Mouse (Mus musculus): ENCODE measurements around the gene Gtf2i.

Gene Gtf2i

DNA sequence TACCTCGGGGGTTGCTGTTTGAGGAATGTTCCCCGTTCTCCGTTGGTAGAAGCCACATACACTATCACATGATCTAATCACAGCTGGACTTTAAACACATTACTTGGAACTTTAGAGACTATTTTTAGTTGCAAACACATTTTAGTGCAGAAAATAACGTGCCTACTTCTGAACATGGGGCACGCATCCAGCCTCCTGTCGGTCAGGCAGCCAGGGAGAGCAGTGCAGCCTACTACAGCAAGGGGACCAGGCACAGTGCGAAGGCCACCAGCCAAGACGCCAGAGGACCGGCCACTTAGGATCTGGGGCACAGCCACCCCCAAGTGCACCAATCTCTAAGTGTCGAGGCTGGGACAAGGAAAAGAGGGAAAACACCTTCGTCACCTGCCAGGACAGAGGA, 39.5 kb downstream of the Gtf2i start:
- DNase-seq, result no peak

DNA sequence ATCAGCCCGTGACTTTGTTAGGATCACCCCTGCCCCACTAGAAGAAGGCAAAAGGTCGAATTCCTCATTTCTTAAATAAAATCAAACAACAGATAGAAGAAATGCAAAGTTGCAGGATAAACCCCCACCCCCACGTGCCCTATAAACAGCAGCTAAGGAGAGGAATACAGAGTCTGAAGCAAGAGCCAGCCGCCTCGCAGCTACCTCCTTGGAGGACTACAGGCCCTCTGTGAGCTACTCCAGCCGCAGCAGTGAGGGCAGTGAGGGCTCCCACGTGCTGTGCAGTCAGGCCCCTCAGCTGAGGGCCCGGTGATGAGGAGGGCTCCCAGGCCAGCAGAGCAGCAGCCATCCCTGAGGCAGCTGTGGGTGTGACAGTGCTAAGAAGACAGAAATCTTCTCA, 40.8 kb downstream of the Gtf2i start:
- no peak for DNase-seq

DNA sequence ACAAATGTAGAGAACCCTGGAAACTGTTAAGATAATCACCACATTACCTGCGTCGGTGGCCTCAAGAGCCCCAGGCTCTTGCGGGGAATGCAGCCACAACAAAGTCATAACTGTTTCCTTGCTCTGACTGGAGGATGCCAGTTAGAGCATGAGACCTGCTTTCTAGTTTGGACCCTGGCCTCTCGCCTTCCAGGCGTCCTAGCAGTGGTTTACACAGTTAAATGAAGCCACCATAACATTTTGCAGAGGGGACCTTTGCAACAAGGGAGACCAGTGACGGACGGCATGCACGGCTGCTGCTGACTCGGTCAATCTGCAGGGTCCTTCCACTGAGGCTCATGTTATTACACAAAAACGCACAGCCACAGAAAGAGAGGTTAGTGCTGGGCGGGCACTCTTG, 41.8 kb downstream of the Gtf2i start:
- DNase-seq, result no peak

DNA sequence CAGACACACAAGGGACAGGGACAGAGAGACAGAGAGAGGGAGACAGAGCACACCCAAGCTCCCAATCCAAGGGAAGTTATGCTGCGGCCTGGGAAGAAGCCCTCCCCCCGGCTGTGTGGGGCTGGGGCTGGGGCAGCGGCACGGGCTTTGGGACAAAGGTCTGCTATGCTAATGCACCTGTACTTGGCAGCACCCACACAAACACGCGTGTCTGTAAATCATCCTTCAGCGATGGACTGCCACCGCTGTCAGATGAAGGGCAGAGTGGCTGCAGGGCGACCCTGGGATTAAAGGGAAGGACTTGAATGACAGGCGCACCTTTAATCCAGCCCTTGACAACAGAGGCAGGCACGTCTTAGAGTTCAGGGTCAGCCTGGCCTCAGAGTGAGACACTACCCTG, 43.1 kb downstream of the Gtf2i start:
- DNase-seq, result no peak

DNA sequence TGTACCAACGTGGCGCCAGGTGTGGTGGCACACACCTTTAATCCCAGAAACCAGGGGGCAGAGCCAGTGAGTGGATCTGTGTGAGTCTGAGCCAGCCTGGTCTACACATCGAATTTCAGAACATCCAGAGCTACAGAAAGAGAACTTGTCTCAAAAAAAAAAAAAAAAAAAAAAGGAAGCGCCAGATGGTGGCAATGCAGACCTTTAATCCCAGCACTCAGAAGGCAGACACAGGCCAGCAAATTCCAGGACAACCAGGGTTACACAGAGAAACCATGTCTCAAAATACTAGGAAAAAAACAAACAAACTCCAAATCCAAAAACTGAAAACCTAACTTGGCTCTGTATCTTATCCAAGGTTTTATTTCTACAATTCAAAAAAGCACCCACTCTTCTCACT, 44.0 kb downstream of the Gtf2i start:
- DNase-seq, result no peak

DNA sequence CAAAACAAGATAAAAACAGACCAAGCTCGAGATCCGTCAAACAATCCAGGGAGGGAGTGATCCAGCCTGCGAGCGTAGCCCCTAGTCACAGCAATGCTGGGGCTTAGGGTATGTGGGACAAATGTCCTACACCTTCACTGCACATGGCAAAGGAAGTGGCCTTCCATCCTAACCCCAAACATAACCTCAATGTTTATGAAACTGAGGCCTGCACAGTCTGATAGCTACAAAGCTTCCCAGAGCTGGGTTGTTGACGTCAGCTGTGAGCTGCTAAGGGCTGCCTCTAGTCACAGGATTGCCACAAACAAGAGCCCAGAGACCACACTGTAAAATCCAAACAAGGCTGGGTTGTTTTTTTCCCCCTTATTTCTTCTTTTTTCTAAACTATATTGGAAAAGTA, 44.8 kb downstream of the Gtf2i start:
- no peak for DNase-seq

DNA sequence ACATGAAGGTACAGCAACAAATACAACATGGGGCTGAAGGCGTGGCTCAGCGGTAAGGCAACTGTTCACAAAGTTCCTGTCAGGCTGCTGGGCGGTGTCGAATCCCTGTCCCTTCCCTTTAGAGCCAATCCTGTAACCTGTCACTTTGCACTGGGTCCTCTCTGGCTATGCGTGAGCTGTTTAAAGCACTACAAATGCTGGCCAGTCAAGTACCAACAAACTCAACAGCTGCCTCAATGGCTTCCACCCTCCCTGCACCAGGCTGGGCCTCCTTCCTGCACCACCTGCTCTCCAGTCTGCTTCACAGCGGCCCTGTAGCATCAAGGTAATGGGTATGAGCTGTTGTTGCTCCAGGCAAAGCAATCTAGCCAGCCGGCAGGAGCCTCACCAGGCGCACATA, 45.8 kb downstream of the Gtf2i start:
- DNase-seq, result no peak

DNA sequence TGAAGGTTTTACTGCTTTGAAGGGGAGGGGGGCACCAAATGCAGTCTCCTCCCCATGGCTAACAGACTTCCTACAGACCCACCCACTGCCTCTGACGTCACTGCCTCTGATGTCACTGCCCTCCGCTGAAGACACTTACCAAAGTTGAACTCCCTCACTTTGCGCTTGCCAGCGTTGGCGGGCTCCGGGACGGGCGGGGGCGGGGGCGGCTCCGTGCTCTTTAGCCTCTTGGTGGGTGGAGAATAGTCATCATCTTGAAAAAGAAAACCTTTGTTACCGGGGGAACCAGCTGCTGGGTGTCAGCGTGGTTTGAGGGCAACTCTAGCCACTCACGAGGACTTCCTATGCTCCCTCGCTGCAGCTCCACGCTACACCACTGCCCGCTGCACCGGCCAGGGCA, 48.2 kb downstream of the Gtf2i start:
- DNase-seq, result peak; percentile 38

DNA sequence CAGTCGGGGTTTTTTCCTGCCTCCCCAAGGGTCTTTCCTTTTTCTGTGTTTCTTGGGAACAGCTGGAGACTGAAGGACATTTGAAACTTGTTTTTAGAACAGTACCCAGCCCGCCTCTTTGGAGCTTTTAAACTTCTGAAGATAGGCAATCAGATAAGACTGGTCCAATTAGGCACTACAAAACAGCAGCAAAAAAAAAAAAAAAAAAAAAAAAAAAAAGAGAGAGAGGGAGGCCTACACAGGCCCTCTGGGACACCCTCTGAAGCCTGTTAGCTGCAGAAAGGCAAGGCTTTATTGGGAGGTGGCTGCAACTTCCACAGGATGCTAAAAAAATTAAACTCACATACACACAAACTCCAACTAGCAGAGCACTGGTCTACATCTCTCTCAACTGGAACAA, 48.7 kb downstream of the Gtf2i start:
- DNase-seq, result no peak

DNA sequence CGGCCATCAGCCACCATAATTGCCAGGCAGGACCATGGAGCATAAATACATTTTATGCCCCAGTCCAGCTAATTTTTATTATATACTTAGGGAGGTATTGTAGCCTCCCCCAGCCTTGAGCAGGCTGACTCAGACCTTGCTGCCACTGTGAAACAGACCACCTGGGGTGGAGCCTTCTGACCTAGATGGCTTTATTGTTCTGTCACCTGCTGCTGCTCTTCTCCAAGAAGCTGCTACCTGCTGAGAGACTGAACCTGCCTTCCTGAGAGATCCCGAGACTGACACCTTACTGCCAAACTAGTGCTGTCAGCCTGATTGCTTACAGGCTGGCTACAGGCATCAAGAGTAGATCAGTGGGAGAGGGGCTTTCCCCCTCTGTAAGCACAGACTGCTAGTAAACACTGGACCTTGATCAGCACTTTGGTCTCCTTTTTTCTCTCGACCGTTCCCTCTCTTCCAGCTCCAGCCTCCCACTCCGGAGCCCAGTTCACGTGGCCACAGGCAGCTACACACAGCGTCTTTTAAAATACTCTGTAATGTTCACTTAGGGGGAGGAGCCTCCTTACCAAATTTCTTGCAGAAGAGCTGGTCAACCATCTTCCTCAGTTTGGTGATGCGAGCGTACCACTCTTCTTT, 54.4 kb downstream of the Gtf2i start:
- no peak for DNase-seq

DNA sequence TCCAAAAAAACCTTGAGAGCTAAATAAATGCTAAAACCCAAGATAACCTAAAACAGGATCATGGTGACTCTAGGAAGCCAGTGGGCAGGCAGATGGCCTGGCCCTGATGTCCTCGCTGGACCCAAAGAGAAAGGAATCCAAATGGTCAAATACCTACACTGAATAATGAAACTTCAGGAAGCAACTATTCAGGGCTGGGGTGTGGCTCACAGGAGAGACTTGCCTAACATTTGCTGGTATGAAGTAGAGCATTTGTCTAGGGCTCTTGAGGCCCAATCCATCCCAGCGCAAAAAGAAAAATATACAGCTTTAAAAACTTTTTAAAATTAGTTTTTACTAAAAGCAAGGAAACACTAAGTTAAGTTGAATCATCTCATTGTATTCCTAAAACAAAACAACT, 55.6 kb downstream of the Gtf2i start:
- no peak for DNase-seq

DNA sequence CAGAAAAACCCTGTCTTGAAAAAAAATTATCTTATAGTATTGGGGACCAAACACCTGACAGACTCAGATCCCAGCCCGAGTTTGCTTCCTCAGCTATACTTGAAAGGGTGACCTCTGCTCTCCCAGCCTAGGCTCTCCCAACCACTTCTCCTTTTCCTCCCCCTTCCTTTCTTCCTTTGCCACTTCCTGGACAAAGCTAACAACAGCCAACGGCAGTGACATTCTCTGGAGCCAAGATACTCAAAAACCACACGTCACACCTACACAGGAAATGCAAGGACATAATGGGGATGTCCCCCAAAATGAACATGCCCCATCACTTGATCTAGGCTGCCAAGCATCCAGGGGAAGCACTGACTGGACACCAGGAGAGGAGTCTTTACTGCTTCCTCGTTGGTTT, 56.2 kb downstream of the Gtf2i start:
- no peak for DNase-seq

DNA sequence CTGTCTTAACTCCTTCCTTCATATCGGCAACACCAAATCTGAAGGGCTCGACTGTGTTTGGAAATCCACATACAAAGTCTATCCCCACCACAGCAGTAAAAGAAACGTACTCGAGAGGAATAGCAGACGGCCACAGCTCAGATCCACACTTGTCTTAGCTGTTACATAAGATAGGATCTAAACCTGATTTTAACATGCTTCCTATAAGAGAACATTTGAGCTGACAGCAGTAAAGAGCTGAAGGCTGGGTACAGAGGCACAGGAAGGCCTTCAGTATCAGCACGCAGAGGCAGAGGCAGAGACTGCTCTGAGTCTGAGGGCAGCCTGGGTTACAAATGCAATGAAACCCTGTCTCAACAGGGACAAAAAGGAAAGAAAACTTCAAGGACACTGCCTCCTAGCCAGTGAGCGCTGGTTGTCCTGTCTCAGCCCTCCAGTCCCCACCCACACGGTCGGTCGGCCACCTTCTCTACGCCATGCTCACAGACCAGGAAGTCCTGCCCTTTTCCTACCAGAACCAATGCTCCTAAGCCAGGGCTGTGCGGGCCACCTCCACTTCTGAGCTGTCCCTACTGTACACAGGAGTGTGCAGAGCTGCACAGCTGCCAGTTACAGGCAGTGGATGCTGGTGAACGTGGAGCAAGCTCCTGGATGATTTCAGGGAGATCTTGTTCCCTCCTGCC, 57.1 kb downstream of the Gtf2i start:
- no peak for DNase-seq

DNA sequence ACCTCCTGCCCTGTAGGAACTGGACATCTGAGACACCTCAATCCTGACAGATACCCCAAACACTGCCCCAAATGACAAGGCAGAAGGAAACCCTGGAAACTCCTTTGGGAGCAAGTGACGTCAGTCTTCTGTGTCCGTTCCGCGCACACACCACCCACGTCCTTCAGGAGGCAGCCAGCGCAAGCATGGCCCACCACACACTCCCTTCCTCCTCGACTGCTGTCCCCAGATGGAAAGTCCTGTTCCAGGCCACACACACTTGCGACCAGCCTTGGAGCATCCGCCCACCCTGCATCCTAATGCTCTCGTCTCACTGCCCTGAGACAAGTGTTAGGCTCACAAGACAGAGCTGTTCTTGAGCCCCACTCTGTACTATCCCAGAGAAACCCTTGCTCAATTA, 59.3 kb downstream of the Gtf2i start:
- DNase-seq, result peak; percentile 76

DNA sequence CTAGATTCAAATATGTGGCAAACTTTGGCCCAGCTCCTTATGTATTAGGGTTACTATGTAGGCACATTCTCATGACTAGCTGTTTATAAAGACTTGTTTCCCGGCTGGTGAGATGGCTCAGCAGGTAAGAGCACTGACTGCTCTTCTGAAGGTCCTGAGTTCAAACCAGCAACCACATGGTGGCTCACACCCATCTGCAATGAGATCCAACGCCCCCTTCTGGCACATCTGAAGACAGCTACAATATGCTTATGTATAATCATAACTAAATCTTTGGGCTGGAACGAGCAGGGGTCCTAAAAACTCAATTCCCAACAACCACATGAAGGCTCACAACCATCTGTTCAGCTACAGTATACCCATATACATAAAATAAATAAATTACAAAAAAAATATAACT, 60.8 kb downstream of the Gtf2i start:
- DNase-seq, result no peak

DNA sequence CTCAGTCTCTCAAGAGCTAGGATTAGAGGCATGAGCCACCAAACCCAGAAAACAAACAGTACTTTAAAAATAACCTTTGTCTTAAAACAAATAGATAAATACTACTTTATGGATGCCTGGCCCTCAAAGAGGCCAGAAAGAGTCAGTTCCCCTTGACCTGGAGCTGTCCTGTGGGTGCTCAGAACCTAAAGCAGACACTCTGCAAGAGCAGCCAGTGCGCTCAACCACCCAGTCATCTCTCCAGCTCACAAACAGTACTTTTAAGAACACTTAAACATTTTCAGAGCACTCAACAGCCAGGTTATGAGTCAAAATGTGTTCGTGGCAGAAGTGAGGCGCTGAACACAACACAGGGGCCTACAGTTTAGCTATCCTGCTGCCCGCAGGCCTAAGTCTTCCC, 63.5 kb downstream of the Gtf2i start:
- DNase-seq, result no peak

DNA sequence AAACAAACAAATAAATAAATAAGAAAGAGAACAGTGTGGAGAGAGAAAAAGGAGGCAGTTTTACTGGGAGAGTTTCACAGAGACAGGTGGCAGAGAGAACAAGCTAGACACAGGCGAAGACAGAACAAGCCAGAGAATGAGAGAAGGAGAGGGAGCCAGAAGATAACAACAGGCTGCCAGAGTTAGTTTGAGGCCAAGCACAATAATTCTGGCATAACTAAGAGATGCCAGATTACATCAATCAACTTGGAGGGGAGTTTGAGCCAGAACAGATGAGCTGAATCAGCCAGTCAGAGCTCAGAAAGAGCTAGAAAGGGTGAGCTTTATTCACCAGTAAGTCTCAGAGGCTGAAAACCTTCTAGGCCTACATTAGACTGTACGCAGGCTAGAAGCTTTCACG, 64.0 kb downstream of the Gtf2i start:
- DNase-seq, result no peak

DNA sequence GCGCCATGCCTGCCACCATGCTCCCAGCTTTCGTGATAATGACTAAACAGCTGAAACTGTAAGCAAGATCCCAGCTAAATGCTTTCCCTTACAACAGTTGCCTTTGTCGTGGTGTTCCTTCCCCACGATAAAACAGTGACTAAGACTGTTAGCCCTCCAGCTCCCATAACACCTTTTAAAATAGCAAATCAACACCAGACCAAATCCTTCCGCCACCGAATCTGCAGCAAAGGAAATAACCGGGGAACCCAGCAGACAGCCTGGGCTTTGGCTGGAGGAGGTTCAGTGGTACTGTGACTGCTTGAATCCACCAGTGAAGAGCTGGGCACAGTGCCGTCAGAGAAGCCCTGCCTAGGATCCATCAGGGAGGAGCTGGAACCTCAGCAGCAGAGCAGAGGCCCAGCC, 65.3 kb downstream of the Gtf2i start:
- DNase-seq, result peak; percentile 67

DNA sequence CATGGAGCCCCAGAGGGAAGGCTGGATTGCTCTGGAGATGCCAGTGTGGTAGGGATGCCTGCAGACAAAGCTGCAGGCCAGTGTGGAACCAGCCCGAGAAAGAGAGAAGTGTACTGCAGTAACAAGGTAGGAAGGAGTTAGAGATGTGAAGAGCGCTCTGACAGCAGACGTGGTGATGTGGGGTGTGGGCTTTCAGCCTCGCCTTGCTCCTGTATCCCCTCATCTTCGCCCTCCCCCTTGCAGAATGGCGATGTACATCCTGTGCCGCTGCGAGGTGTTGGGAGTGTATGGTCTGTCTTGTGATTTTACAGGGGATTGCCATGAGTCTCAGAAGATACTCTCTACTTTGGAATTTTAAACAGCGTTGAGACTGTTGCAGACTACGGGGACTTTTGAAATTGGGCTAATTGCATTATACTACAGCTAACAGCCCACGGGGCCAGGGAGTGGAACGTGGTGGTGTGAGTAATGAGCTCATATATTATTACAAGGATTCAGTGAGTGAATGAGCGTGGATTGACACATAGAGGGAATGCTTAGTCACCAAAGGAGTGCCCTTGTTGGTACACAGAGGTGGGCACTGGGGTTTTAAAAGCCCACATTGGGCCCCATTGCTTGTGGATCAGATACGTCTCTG, 65.8 kb downstream of the Gtf2i start:
- no peak for DNase-seq

DNA sequence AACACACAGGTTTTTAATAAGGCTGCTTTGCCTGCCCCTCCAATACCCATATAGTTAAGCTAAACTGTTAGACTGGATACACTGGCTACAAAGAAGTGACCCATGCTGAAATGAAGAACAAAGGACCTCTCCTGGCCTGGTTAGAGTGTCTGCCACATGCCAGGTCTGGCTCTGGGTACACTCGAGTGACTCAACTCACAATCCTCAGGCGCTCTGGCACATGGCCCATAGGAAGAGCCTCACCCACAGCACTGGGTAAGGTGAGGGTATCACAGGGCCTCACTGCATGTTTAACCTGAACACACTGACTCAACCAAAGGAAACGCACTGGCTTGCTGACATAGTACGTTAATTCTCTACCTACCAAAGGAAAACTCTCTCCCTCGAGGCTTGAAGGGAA, 68.4 kb downstream of the Gtf2i start:
- no peak for DNase-seq

DNA sequence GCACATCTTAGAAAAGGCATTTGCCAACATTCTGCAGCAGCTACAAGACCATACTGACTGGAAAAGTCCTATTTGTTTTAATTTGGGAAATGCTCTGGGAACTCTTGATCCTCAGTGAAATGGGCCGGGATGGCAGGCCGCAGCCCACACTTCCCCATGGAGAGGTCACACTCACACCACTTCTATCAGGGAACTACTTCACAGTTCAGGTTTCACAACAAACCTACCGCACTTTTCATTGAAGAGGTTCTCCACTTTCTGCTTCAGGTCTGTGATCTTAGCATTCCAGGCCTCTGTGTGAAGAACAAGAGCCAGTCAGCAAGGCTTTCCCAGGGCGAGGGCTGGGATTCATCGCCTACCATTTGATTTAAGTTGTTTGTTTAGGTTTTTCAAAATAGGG, 69.7 kb downstream of the Gtf2i start:
- DNase-seq, result no peak

DNA sequence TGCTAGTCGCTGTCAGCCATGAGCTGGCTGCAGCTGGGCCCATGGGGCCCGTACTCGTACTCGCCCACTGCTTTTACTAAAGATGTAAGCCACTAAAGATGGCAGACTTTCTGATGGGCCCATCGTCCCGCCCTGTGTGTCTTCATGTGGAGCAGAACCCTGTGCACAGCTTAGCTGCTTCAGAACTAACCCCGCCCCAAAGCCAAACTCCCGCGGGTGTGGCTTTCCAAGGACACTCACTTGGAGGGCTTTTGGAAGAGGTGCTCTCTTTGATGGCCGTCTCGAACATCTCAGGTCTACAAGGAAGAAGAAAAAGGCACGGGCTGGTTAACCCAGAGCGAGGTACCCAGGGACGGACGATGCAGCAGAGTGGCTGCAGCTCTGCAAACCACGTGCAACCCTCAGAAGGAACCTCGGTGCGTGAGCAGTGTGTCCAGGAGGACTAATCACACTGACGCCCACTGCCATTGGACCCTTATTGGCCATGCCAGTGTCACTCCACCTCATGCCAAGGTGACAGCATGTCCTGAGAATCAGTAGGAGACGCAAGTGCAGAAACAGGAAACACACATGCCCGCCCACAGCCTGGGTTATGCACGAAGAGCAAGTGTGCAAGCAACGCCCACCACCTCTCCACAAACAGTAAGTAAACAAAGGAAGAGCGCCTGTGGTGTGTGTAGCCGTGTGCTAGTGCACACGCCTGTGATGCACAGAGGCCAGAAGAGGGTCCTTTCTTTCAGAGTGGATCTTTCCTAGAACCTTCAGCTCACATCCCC, 70.7 kb downstream of the Gtf2i start:
- DNase-seq, result no peak

DNA sequence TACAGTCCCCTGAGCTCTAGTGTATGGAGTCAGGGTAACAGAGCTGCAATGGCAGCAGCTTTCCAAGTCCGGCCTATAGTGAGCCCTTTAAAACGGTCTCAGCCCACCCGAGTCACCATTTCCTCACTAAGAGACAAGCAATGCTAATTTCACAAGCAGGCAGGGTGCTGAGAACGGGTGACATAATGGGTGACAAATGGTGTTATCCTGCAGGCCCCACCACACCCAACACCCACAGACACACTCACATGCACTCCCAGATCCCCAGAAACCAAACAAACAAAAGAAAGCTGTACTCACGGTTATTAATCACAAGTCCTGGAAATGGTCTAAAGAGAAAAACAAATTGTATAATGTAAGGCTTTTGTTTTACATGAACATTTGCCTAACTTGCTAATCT, 72.7 kb downstream of the Gtf2i start:
- no peak for DNase-seq
